Mouse (Mus musculus) heart, embryonic 10.5 days (tissue): ENCODE data around the gene Arfip1. TPM values are rescaled to one million over a fixed set of nuclear protein-coding genes. Genes with fewer than 3 reads are reported as not detected.

Source experiments
- DNase-seq: peaks from one replicate; pipeline ENCODE4 v3.0.0-alpha.2; 2017; ENCODE audit warnings: low spot score
- H3K27ac ChIP-seq: fragments of 300-500 bp; sonication (generic); 2 replicates; pipeline ENCODE4 v1.5.1; 2016; ENCODE audit warnings: mild to moderate bottlenecking
- H3K27me3 ChIP-seq: fragments of 300-500 bp; sonication (generic); 2 replicates; pipeline ENCODE4 v1.6.1; 2016; ENCODE audit warnings: mild to moderate bottlenecking; ENCODE audit not compliant: poor library complexity, insufficient read depth, severe bottlenecking
- H3K36me3 ChIP-seq: fragments of 300-500 bp; sonication (generic); 2 replicates; pipeline ENCODE4 v1.6.1; 2016; ENCODE audit warnings: mild to moderate bottlenecking, moderate library complexity
- H3K4me1 ChIP-seq: fragments of 300-500 bp; sonication (generic); 2 replicates; pipeline ENCODE4 v1.6.1; 2016; ENCODE audit warnings: mild to moderate bottlenecking
- H3K4me3 ChIP-seq: fragments of 300-500 bp; sonication (generic); 2 replicates; pipeline ENCODE4 v1.5.1; 2016; ENCODE audit warnings: mild to moderate bottlenecking, moderate library complexity
- H3K9me3 ChIP-seq: fragments of 300-500 bp; sonication (generic); 2 replicates; pipeline ENCODE4 v1.6.1; 2016; ENCODE audit warnings: mild to moderate bottlenecking, moderate library complexity
- WGBS: fragments of 180-500 bp; shearing (Covaris S2); methylation state at CpG from one replicate; pipeline ENCODE4 v1.1.7; 2016; 5-methylcytosine and 5-hydroxymethylcytosine counted together
- polyA plus RNA-seq: library from polyadenylated mRNA; unstranded; fragments of >200 nt; fragmentation: Nextera tagmentation; extraction: Ambion mirVana; gene quantifications from 2 replicates; pipeline ENCODE4 v1.2.1, GENCODE M21; 2016

Arfip1 gene
- 38.3 and 44.4 TPM in 2 replicates for polyA plus RNA-seq

DNA sequence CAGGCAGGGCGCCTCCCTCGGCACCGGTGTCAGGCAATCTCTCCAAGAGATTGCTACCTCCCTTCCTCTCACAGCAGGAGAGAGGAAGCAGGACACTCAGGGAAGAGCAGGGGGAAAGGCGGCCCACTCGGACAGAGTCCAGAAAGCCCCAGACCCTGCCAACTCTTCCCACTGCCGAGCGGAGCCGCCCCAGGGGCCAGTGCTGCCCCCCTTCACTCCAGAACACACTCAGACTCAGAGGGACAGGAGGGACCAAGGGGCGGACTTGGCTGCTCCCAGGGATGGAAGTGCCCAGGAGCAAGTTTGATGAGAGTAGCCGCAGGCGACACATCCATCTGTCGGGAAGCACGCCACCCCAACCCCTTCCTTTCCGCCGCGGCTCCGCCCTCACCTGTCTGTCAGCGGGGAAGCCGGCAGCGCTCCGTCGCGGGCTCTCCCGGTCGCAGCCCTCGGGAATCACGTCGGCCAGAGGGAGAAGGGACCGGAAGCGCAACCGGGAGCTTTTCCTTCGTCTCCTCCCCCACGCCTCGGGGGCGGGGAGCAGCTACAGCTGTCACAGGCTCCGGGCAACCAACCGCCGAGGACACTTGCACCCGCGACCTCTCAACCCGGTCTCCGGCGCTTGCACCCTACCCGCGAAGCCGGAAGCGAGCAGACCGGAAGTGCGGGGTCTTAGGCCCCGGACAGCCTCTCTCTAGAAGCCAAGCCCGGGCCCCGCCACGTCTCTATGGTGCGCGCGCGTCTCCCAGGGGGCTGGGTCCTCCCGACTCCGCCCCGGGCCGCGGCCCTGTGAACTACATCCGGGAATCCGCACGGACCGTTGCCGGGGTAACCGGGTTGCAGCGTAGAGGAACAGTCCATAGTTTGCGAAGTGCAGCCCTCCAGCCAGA lies at the start of gene Arfip1:
Gene Arfip1, minus strand, starts transcription at position 603 of the 890 bp plus-strand sequence.
- under 1% methylated on average over 69 of the region's 70 CpGs for WGBS
- Histone ChIP-seq H3K4me3 (peak within 1 kb of the TSS; percentile 92), H3K36me3 (no peaks in the 10 kb centered on the region), H3K9me3 (no peaks in the 10 kb centered on the region), H3K27ac (peak within 1 kb of the TSS; percentile 88), H3K4me1 (peaks cover 39% of the 10 kb centered on the region), H3K27me3 (no peaks in the 10 kb centered on the region)
- DNase-seq: peak; percentile 99

DNA sequence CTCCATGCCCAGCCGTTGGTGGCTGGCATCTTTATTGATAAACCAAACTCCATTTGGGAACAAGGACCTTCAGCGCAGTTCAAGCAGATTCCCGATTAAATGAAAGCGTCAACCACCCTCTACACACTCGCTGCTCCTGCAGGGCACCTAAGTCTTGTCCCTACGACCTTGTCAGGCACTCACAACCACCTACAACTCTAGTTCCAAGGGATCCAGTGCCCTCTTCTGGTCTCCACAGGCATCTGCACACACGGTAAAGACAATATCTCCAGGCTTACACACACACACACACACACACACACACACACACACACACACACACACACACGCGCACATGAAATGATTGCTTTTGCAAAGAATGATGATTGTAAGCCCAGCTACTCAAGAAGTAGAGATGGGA lies 49.2 kb upstream of the Arfip1 start:
- H3K9me3 ChIP-seq: no peaks in the 10 kb centered on the region; the same call in 1 of the 2 replicates
- no peak overlapping the region for H3K27ac ChIP-seq
- H3K27me3 ChIP-seq: no peaks in the 10 kb centered on the region
- 95% methylated on average over 9 of the region's 9 CpGs for WGBS
- no peak for DNase-seq
- H3K4me3 ChIP-seq: no peak overlapping the region
- peaks cover 13% of the 10 kb centered on the region for H3K4me1 ChIP-seq
- no peaks in the 10 kb centered on the region for H3K36me3 ChIP-seq

DNA sequence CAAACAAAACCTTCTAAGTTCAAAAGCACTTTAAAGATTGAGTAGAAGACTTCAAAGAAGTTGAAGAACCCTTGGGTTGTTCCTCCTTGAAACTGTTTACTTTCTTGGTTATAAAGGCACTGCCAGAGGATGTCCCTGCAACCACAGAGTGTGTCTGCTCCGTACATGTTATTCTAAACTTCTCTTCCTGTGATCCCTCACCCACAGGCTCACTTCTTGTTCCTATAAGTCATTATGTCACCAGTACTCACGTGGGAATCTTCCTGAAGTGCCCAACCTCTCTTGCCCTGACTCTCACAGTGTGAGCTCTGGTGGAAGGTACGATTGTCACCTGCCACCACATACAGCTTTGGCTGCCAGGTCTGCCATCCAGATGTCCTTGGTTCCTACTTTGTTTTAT lies 39.6 kb upstream of the Arfip1 start:
- 57% methylated on average over 3 of the region's 3 CpGs for WGBS
- DNase-seq: no peak
- H3K36me3 ChIP-seq: no peaks in the 10 kb centered on the region

DNA sequence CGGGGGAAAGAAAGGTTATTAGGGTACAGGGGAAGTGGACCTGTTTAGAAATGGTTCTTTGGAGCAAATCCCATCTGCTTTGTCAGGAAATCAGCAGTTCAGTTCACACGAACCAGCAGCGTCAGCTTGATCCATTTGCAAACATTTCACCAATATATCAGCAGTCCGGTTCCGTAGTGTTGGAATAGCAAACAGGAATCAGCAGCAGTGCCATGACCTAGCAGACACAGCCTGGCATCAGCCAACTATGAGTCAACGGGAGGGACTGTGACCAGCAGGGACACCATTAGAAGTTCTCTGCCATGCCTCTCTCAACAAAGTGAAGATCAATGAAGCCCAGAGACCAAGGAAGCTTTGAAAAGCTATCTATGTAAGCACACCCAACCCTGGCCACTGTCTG lies 37.3 kb upstream of the Arfip1 start:
- peaks cover 7% of the 10 kb centered on the region for H3K4me1 ChIP-seq
- no peaks in the 10 kb centered on the region for H3K27me3 ChIP-seq
- H3K36me3 ChIP-seq: no peaks in the 10 kb centered on the region
- H3K4me3 ChIP-seq: no peak overlapping the region
- WGBS: 93% methylated on average over 6 of the region's 6 CpGs
- no peak overlapping the region for H3K27ac ChIP-seq
- DNase-seq: no peak
- no peaks in the 10 kb centered on the region for H3K9me3 ChIP-seq

More for the DNA sequence above, 39.6 kb upstream of the Arfip1 start:
- H3K4me3 ChIP-seq: no peak overlapping the region
- no peaks in the 10 kb centered on the region for H3K9me3 ChIP-seq
- peaks cover 22% of the 10 kb centered on the region for H3K4me1 ChIP-seq
- H3K27ac ChIP-seq: no peak overlapping the region
- no peaks in the 10 kb centered on the region for H3K27me3 ChIP-seq

DNA sequence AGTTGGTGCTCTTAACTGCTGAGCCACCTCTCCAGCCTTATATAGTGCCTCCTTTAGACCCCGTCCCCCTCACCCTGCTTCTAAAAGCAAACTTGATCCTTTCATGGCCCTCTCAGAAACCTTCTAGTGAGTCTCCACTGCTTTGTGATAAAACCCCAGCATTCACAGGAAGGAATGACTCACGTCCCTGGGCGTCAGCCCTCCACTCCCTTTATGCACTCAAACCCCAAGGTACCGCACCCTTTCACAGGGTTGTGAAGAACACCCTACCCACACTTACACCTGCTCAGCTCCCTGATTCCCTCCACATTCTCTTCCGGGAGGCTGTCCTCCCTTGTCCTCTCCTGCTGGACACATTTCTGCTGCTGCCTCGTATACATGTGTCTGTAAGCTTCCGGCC lies 36.6 kb upstream of the Arfip1 start:
- H3K9me3 ChIP-seq: no peaks in the 10 kb centered on the region
- no peaks in the 10 kb centered on the region for H3K27me3 ChIP-seq
- DNase-seq: no peak
- H3K36me3 ChIP-seq: no peaks in the 10 kb centered on the region
- no peak overlapping the region for H3K27ac ChIP-seq
- H3K4me3 ChIP-seq: no peak overlapping the region
- 86% methylated on average over 7 of the region's 7 CpGs for WGBS
- H3K4me1 ChIP-seq: no peaks in the 10 kb centered on the region

DNA sequence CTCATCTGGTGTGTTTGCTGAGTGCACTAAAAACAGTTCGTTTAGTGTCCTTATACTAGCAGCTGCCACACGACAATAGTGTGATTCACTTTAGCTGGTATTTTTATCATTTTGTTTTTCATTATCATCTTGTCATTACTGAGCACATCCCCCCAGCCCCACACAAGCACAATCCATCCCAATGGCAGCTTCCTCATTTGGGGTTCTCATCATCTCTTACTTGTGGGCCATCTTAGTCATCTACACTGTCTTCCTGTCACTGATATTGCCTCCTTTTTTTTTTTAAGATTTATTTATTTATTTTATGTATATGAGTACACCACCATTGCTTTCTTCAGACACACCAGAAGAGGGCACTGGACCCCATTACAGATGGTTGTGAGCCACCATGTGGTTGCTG lies 36.2 kb upstream of the Arfip1 start:
- Histone ChIP-seq H3K4me3 (no peak overlapping the region), H3K27ac (no peak overlapping the region), H3K27me3 (no peaks in the 10 kb centered on the region), H3K4me1 (no peaks in the 10 kb centered on the region), H3K36me3 (no peaks in the 10 kb centered on the region), H3K9me3 (no peaks in the 10 kb centered on the region)
- DNase-seq: no peak
- WGBS: 75% methylated on average over 2 of the region's 2 CpGs

DNA sequence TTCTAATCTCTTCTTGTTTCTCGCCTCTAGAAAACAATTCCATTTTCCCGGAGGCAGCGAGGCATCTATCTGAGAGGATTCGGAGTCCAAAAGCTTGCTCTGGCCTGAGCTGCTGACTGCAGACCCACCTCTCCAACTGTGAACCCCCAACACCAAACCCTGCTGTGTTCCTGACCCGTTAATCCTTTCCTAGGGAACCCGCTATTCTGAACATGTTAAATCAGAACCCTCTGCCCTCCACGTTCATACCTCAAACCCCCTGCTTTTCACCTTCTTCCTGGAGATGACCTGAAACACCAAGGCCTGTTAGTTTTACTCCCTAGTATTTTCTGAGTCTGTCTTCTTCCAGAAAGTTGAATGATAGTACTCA lies 33.4 kb upstream of the Arfip1 start:
- DNase-seq: no peak
- no peaks in the 10 kb centered on the region for H3K27me3 ChIP-seq
- no peaks in the 10 kb centered on the region for H3K4me1 ChIP-seq
- no peak overlapping the region for H3K4me3 ChIP-seq
- no peaks in the 10 kb centered on the region for H3K36me3 ChIP-seq
- no peaks in the 10 kb centered on the region for H3K9me3 ChIP-seq
- WGBS: 36% methylated on average over 7 of the region's 7 CpGs
- H3K27ac ChIP-seq: no peak overlapping the region

DNA sequence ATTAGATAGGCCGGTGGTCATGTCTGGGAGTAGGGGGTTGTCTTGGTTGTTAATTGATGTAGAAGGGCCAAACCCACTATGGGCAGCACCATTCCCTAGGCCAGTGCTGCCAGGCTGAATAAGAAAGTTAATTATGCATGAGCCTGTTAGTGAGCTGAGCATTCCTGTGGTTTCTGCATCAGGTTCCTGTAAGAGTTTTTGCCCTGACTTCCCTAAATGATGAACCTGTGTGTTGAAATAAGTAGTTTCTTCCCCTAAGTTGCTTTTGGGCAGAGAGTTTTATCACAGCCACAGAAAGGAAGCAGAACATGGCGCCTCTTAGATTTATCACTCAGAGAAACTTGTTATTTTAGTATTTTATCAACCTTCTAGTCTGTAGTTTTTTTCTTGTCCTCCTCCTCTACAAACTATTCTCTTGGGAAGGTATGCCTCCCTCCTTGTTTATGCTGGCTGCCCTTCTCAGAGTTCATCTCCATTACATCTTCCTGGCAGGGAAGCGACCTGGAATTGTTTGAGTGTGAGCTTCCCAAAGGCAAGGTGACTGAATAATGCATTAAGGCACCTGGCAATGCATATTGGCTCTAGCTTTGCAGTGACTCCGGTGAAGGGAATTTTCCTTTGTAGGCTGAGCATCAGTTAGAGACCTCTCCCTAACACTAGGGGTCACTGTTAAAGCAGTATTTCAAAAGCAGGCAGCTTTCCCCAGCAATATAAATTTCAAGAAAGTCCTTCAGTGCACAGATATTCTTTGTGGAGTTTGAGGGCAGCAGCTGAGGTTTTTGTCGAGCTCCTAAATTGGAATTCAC lies 32.8 kb upstream of the Arfip1 start:
- WGBS: 21% methylated on average over 5 of the region's 5 CpGs
- Histone ChIP-seq H3K27ac (no peak overlapping the region), H3K36me3 (no peaks in the 10 kb centered on the region), H3K4me1 (no peaks in the 10 kb centered on the region), H3K4me3 (no peak overlapping the region), H3K9me3 (no peaks in the 10 kb centered on the region), H3K27me3 (no peaks in the 10 kb centered on the region)
- no peak for DNase-seq

DNA sequence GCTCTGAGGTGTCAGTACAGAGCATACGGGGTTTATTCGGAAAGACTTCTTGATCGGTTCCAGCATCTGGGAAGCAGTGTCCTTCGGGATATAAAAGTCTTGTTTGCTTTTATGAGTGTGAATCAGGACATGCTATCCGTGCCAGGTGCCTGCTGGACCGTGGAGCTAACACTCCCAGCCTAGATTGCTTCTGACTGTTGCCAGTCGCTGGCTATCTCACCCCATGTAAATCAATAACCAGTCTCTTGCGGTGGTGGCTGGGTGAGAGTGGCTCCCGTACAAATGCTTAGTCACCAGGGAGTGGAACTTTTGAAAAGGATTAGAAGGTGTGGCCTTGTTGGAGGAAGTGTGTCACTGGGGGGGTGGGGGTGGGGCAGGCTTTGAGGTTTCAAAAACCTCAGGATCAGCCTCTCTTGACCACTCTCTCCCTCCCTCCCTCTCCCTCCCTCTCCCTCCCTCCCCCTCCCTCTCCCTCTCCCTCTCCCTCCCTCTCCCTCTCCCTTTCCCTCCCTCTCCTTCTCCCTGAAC lies 27.8 kb upstream of the Arfip1 start:
- no peaks in the 10 kb centered on the region for H3K27me3 ChIP-seq
- H3K27ac ChIP-seq: no peak overlapping the region
- H3K4me3 ChIP-seq: no peak overlapping the region
- no peak for DNase-seq
- H3K9me3 ChIP-seq: 0 out of 2 replicates have a peak, but pooled peaks cover 5% of the 10 kb centered on the region
- H3K36me3 ChIP-seq: no peaks in the 10 kb centered on the region
- WGBS: 74% methylated on average over 9 of the region's 9 CpGs
- no peaks in the 10 kb centered on the region for H3K4me1 ChIP-seq

DNA sequence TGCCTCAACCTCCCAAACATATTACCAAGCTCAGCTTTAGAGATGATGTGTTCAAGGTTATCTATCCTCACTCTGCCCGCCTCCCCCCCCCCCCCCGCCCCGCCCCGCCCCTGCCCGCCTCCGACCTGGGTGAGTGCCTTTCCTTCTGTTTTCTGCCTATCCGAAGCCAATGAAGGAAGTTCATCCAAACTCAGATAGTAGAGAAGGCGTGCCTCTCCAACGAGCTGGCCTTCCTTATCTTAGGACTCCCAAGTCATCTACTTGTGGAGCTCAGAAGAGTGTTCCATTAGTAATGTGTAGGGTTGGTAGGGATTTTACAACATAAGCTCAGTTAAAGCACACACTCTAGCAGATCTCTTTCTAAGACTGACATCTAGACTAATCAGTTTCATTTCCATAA lies 20.8 kb upstream of the Arfip1 start:
- no peak overlapping the region for H3K27ac ChIP-seq
- no peaks in the 10 kb centered on the region for H3K4me1 ChIP-seq
- DNase-seq: no peak
- H3K27me3 ChIP-seq: no peaks in the 10 kb centered on the region; the same call in 1 of the 2 replicates
- H3K4me3 ChIP-seq: no peak overlapping the region
- H3K9me3 ChIP-seq: 0 out of 2 replicates have a peak, but pooled peaks cover 5% of the 10 kb centered on the region
- WGBS: 43% methylated on average over 7 of the region's 9 CpGs
- no peaks in the 10 kb centered on the region for H3K36me3 ChIP-seq

DNA sequence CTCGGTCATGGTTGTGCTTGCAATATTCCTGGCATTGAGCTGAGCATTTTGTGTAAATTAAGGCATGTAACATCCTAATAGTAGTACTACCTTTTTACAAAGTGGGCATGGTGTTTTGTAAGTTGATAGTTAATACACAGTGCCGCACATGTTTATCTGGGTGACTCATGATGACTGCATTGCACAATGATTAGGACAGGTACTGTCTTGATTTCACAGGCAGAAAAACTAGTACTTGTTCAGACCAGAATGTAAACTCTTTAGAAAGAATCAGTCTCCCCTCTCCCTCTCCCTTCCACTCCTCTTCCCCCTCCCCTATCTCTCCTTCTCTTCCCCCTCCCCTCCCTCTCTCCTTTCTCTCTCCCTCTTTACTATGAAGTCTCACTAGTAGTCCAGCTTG lies 20.3 kb upstream of the Arfip1 start:
- no peak for DNase-seq
- 0 out of 2 replicates have a peak, but pooled peaks cover 5% of the 10 kb centered on the region for H3K9me3 ChIP-seq
- WGBS: 85% methylated on average over 2 of the region's 2 CpGs
- H3K4me1 ChIP-seq: no peaks in the 10 kb centered on the region
- H3K27me3 ChIP-seq: no peaks in the 10 kb centered on the region; the same call in 1 of the 2 replicates
- H3K36me3 ChIP-seq: no peaks in the 10 kb centered on the region
- H3K27ac ChIP-seq: no peak overlapping the region
- no peak overlapping the region for H3K4me3 ChIP-seq

DNA sequence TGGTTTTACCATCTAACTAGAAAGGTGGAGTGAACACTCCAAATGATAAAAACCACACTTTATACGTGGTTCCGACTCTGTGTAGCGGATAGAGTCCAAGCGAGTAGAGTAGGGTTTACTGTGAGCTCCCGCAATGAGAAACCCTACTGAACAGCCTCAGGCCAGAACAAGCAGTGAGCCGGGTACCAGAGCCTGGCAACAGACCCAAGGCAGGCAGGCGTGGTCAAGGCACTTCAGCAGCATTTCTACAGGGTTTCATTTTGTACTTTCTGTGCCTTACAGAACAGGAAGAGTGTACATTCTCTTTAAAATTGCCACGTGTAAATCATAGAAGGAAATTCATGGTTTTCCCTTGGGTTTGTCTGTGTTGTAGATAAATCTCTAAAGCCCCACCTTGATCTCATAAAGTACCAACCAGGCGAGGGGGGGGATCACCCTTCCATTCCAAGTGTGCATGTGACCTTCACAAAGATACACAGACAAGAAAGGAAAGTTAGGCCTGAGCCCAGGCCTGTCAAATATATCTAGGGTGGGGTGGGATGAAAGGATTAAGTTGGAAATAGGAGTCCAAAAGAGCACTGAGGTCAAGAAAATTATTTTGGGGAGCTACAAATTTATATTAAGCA lies 19.6 kb upstream of the Arfip1 start:
- H3K9me3 ChIP-seq: 0 out of 2 replicates have a peak, but pooled peaks cover 5% of the 10 kb centered on the region
- no peak overlapping the region for H3K27ac ChIP-seq
- WGBS: 84% methylated on average over 9 of the region's 9 CpGs
- no peak for DNase-seq
- H3K36me3 ChIP-seq: no peaks in the 10 kb centered on the region
- H3K27me3 ChIP-seq: peaks cover 6% of the 10 kb centered on the region; the same call in 1 of the 2 replicates
- no peak overlapping the region for H3K4me3 ChIP-seq
- no peaks in the 10 kb centered on the region for H3K4me1 ChIP-seq
